Mouse (Mus musculus): ENCODE measurements around the gene Nmrk2.
"Not testable (repeated sequence)": the region's sequence is repeated elsewhere in the genome, so short reads cannot be mapped to it uniquely, and the experiment has no call there.

- TF ChIP-seq CTCF (conservative IDR thresholded peaks at IDR 0.05; ENCODE audit: low read length); POU5F1 (IDR thresholded peaks at IDR 0.05; ENCODE audit: borderline replicate concordance, low read length): not testable (repeated sequence)
Measured at GRCm38 (mm10) chr10:81175345-81175701, 26.5 kb downstream of the Nmrk2 start.

All from E14TG2a.4 (cell line).